Mouse (Mus musculus) cerebellum, adult 18-20 months (tissue): ENCODE results near the gene 1700037C18Rik.
"Not testable (repeated sequence)": the region's sequence is repeated elsewhere in the genome, so short reads cannot be mapped to it uniquely, and the experiment has no call there.

Experiments used
- DNase-seq, 2 experiments: peaks; one replicate each; pipeline ENCODE4 v3.0.0; 2021

Gene 1700037C18Rik

DNA sequence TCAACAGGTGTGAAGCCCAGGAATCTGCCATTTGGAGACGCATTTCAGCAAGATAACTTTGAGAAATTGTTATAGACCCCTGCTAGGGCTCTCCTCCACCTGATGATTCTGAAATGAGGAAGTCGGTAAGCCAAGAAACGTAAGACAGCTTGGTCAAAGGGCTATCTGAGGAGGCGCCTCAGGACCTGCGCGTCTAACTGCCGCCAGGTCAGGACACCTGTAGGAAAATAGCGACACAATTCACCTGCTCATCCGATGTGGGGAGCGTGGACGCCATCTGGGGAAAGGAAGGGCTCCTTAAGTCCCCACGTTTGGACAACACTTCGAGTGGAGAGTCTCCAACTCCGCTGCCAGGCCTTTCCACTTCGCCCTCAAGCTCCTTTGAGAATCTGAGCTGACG, 36.7 kb downstream of the 1700037C18Rik start:
- no peak for DNase-seq

- no peak for DNase-seq
These were observed 49.2 kb downstream of the 1700037C18Rik start for GRCm38 (mm10) chr16:3859254-3859653.

- DNase-seq: no peak
These were observed 52.7 kb downstream of the 1700037C18Rik start for GRCm38 (mm10) chr16:3855776-3856175.

DNA sequence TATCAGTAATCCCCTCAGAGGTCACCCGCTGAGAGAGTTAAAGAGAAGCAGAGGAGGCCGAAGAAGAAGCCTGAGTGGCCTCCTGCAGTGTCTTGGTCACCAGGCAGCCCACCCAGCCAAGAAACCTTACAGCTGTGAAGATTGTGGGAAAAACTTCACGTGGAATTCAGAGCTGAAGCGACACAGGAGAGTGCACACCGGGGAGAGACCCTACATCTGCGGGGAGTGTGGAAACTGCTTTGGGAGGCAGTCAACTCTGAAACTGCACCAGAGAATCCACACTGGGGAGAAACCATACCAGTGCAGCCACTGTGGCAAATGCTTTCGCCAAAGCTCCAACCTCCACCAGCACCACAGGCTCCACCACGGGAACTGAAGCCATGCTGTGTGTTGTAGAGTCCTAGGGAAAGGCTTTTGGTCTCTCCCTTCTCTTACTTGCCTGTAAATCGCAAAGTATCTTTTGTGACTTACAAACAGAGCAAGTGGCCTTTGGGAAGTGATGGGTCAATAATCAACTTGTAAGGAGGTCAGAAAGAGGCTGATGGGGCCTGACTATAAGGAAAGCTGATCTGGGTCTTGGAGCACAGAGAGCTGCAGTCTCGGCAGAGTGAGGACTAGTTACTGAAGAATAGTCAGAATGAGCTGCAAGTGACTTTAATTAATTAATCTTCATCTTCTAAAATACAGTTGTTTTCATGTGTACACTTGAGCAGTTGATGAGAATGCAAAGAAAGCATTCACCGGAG, 53.9 kb downstream of the 1700037C18Rik start:
- no peak for DNase-seq

DNA sequence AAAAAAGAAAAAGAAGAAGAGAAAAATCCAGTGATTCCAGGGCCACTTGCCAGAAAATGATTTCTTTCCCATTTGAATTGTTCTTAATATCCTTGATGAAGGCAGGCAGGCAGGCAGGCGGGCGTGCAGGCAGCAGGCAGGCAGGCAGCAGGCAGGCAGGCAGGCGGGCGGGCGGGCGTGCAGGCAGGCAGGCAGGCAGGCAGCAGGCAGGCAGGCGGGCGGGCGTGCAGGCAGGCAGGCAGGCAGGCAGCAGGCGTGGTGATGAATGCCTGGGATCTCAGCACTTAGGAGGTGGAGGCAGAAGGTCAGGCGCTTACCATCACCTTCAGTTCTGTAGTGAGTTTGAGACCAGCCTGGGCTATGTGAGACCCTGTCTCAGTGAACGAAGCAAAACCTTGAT, 55.9 kb downstream of the 1700037C18Rik start:
- DNase-seq: no peak

DNA sequence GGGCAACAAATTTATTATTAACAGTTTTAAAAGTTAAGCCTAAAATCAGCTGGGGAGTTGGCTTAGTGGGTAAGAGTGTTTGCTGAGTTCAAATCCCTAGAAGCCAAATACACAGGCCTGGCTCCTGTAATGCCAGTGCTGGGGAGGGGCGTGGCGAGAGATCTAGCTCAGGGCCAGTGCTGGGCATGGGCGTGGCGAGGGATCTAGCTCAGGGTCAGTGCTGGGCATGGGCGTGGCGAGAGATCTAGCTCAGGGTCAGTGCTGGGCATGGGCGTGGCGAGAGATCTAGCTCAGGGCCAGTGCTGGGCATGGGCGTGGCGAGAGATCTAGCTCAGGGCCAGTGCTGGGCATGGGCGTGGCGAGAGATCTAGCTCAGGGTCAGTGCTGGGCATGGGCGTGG, 57.2 kb downstream of the 1700037C18Rik start:
- not testable (repeated sequence) for DNase-seq

DNA sequence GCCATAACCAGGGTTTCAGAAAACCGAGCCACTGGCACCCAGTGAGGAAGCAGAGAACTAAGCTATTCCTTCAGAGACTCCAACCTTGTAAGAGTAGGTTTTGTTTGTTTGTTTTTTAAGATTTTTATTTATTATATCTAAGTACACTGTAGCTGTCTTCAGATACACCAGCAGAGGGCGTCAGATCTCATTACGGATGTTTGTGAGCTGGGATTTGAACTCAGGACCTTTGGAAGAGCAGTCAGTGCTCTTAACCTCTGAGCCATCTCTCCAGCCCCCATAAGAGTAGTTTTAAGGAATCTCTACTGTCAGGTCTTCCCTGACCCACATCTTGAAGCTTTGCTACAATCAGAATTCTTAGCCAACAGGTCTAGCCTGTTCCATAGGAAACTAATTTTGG, 60.1 kb downstream of the 1700037C18Rik start:
- DNase-seq: no peak

DNA sequence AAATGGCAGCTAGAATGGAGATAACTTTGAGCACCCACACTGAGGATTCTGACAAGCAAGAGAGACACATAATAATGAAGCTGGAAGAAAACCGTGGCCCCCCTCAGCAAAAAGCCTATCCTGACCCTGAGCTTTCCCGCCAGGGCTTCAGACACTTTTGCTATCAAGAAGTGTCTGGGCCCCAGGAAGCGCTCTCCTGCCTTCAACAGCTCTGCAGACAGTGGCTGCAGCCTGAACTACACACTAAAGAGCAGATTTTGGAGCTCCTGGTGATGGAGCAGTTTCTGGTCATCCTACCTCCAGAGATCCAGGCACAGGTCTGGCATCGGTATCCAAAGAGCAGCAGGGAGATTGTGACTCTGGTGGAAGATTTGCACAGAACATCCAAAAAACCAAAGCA, 60.6 kb downstream of the 1700037C18Rik start:
- DNase-seq: peak in 1 of 2 experiments; percentile 20

- DNase-seq: peak; percentile 92 to 98
These were observed 61.6 kb downstream of the 1700037C18Rik start, which contains the start of gene Zfp174 for GRCm38 (mm10) chr16:3846711-3847518. TSS of gene Zfp174 (plus strand) at chr16:3847268.
